Comparison of ENCODE assay signal across 8 mouse cellular contexts in the genomic region with DNA sequence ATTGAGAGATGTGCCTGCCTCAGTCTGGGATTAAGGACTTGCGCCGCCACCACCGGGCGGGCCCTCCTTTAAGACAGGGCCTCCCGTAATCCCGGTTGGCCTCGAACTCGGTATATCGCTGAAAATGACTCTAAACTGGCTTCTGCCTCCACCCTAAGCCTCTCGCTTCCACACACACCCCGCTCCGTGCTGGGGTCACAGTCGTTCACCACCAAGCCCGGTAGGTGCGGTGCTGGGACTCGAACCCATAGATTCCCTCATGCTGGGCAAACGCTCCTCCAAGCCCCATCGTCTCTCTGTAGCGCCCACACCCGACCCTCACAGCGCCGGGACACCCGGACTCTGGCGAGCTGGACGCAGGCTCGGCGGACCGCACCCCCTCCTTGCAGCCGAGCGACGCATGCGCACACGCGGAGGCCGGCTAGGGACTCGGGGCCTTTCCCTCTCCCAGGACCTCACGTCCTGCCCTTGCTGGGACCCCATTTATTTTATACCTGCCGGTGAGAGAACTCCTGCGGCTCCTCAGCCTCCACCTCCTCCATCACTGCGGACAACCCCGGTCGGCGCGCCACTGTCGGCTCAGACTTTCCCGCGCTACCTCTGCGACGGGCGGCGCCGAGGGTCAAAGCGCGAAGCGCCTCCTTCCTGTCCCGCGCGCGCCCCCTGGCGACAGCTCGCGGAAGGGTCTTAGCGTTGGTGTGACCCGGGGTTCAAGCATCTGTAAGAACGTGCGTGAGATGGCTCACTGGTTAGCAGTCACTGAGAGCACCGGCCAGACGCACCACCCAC. TPM values are rescaled to one million over a fixed set of nuclear protein-coding genes. Genes with fewer than 3 reads are reported as not detected.
DNase-seq lines count a peak whose midpoint lies in the region; ATAC-seq lines count a peak whose summit lies in the region.

Cenps (minus strand) TSS at position 648 of the 789 bp plus-strand sequence.

- peak within 1 kb of the TSS; percentile 76 for H3K27ac ChIP-seq in hindbrain, embryonic 16.5 days (ENCODE audit: low read depth, low read length)
- H3K27ac ChIP-seq in macrophage, result peak within 1 kb of the TSS; percentile 36; the same call in 1 of the 2 replicates

- ATAC-seq in hindbrain, embryonic 16.5 days, result peak; percentile 92

- H3K4me3 ChIP-seq in hindbrain, embryonic 16.5 days (ENCODE audit: low read length), result peak within 1 kb of the TSS; percentile 67
- peak within 1 kb of the TSS; percentile 68 for H3K4me3 ChIP-seq in macrophage (ENCODE audit: inconsistent target)

- H3K36me3 ChIP-seq in hindbrain, embryonic 16.5 days (ENCODE audit: control insufficient read depth, insufficient read depth, low read length), result no peaks in the 10 kb centered on the region
- H3K36me3 ChIP-seq in macrophage (ENCODE audit: inconsistent target), result no peaks in the 10 kb centered on the region

- peaks cover 8% of the 10 kb centered on the region for H3K4me1 ChIP-seq in hindbrain, embryonic 16.5 days (ENCODE audit: control insufficient read depth, insufficient read depth, low read depth, low read length)

- peak within 1 kb of the TSS; percentile 73 for H3K9ac ChIP-seq in hindbrain, embryonic 16.5 days (ENCODE audit: low read depth, low read length)

- peak within 1 kb of the TSS; percentile 83 for H3K4me2 ChIP-seq in hindbrain, embryonic 16.5 days (ENCODE audit: low read length)

- no peaks in the 10 kb centered on the region for H3K9me3 ChIP-seq in hindbrain, embryonic 16.5 days (ENCODE audit: control insufficient read depth, low read length)

- no peaks in the 10 kb centered on the region for H3K27me3 ChIP-seq in hindbrain, embryonic 16.5 days (replicated peaks; ENCODE audit: control insufficient read depth, insufficient read depth, low read length)

- peak; percentile 93 for DNase-seq in R1 (ENCODE audit: low read depth, low spot score)
- peak; percentile 95 to 97 for DNase-seq in cerebellum, postnatal 25 days
- peak; percentile 89 to 90 for DNase-seq in frontal cortex, postnatal 36 days (ENCODE audit: low spot score in 2 of 2)
- DNase-seq in left cerebral cortex, adult 18-20 months (ENCODE audit: low spot score in 2 of 2), result peak; percentile 90 to 94
- peak; percentile 89 for DNase-seq in right cerebral cortex, adult 18-20 months
- DNase-seq in urinary bladder, postnatal 10 days (ENCODE audit: low spot score), result peak; percentile 76

- no peaks in the 10 kb centered on the region for H3K79me2 ChIP-seq in macrophage (ENCODE audit: inconsistent target)

- 1% methylated on average over 67 of the region's 68 CpGs for WGBS in hindbrain, embryonic 16.5 days
- WGBS in macrophage (ENCODE audit: missing documents), result 1% methylated on average over 68 of the region's 68 CpGs

RNA-seq across cellular contexts. Expression of gene Cenps, which starts in this region (rescaled TPM):
- 18.9 TPM in 2 replicates for polyA plus RNA-seq in hindbrain, embryonic 16.5 days (2015; fragmentation: Nextera tagmentation; extraction: Ambion mirVana)
- total RNA-seq in left cerebral cortex, adult 18-20 months (2021), result 10 to 100 TPM; 26.4 to 31.4 TPM
- 1 to 10 TPM in 11 of 26 experiments, under 1 TPM in 1, not detected in 14; 0.85 to 5.5 (median 2.6) TPM for total RNA-seq in macrophage (2018; cell fraction: chromatin; rRNA removed)
- total RNA-seq in macrophage (2018; cell fraction: cytosol; rRNA removed), result 1 to 10 TPM in 19 of 26 experiments, under 1 TPM in 7; 0.58 to 2.8 (median 1.4) TPM
- 1 to 10 TPM in 6 of 26 experiments, under 1 TPM in 5, not detected in 15; 0.47 to 9.3 (median 1.0) TPM for total RNA-seq in macrophage (2018; cell fraction: nucleus; rRNA removed)
- 1.6 to 10.9 TPM (median 3.6 TPM) in 3 replicates for polyA plus RNA-seq in macrophage (2018)

Comparison
In these comparisons a context has a peak if more than half of its experiments do, and no peak if none do; other contexts are left out.
1. Peak in every context shown above with its lines: DNase-seq, ATAC-seq, H3K4me3 ChIP-seq and H3K27ac ChIP-seq.